Mouse (Mus musculus): ENCODE data around the gene Ckmt1.

- TF ChIP-seq CTCF (IDR thresholded peaks at IDR 0.05; ENCODE audit: borderline replicate concordance, control insufficient read depth, extremely low read depth, insufficient read depth, low read length, poor library complexity) (no peak), POLR2A (IDR thresholded peaks at IDR 0.05; ENCODE audit: control insufficient read depth, extremely low read depth, insufficient read depth, low read length, poor library complexity) (no peak)
Measured at GRCm38 (mm10) chr2:121412843-121413386, 55.4 kb downstream of the Ckmt1 start.
